Mouse (Mus musculus) retina, postnatal 1 day (tissue): ENCODE data around the gene Dock9.
"Not testable (repeated sequence)": the region's sequence is repeated elsewhere in the genome, so short reads cannot be mapped to it uniquely, and the experiment has no call there.

Experiments
- DNase-seq: peaks from one replicate; pipeline ENCODE4 v3.0.0-alpha.2; 2012

Gene Dock9

GRCm38 (mm10) chr14:121659061-121659824, 138.4 kb downstream of the Dock9 start:
- no peak for DNase-seq

- no peak for DNase-seq
Observed at GRCm38 (mm10) chr14:121658537-121658936, 139.1 kb downstream of the Dock9 start.

GRCm38 (mm10) chr14:121657633-121658032, 140.0 kb downstream of the Dock9 start:
- no peak for DNase-seq

GRCm38 (mm10) chr14:121656912-121657311, 140.7 kb downstream of the Dock9 start:
- DNase-seq = no peak

- DNase-seq = no peak
Observed at GRCm38 (mm10) chr14:121654977-121655376, 142.7 kb downstream of the Dock9 start.

- DNase-seq = no peak
Observed at GRCm38 (mm10) chr14:121654416-121654967, 143.1 kb downstream of the Dock9 start.

- DNase-seq = no peak
Observed at GRCm38 (mm10) chr14:121653717-121654116, 143.9 kb downstream of the Dock9 start.

- DNase-seq = no peak
Observed at GRCm38 (mm10) chr14:121653241-121653640, 144.4 kb downstream of the Dock9 start.

GRCm38 (mm10) chr14:121648581-121649060, 149.0 kb downstream of the Dock9 start:
- peak; percentile 13 for DNase-seq

- DNase-seq = no peak
Observed at GRCm38 (mm10) chr14:121647693-121648092, 149.9 kb downstream of the Dock9 start.

GRCm38 (mm10) chr14:121646617-121647016, 151.0 kb downstream of the Dock9 start:
- no peak for DNase-seq

- DNase-seq = no peak
Observed at GRCm38 (mm10) chr14:121644302-121644701, 153.3 kb downstream of the Dock9 start.

- no peak for DNase-seq
Observed at GRCm38 (mm10) chr14:121641271-121641670, 156.4 kb downstream of the Dock9 start.

- DNase-seq = no peak
Observed at GRCm38 (mm10) chr14:121636935-121637510, 160.6 kb downstream of the Dock9 start.

- no peak for DNase-seq
Observed at GRCm38 (mm10) chr14:121634736-121635430, 162.8 kb downstream of the Dock9 start.

GRCm38 (mm10) chr14:121634093-121634735, 163.4 kb downstream of the Dock9 start:
- DNase-seq = no peak

GRCm38 (mm10) chr14:121631934-121632333, 165.7 kb downstream of the Dock9 start:
- DNase-seq = no peak

- no peak for DNase-seq
Observed at GRCm38 (mm10) chr14:121626741-121627140, 170.9 kb downstream of the Dock9 start.

GRCm38 (mm10) chr14:121623996-121624542, 173.6 kb downstream of the Dock9 start:
- not testable (repeated sequence) for DNase-seq

- no peak for DNase-seq
Observed at GRCm38 (mm10) chr14:121621806-121622205, 175.8 kb downstream of the Dock9 start.

GRCm38 (mm10) chr14:121620567-121620966, 177.1 kb downstream of the Dock9 start:
- no peak for DNase-seq

- DNase-seq = no peak
Observed at GRCm38 (mm10) chr14:121620157-121620556, 177.5 kb downstream of the Dock9 start.
